Mouse (Mus musculus) cerebellum, adult 2 months (tissue): ENCODE measurements around the gene Grap. TPM values are rescaled to one million over a fixed set of nuclear protein-coding genes. Genes with fewer than 3 reads are reported as not detected.

Source experiments
- DNase-seq, 2 experiments: peaks; one replicate each; pipeline ENCODE4 v3.0.0; 2021
- H3K27ac ChIP-seq: fragments of 200-500 bp; 2 replicates; pipeline ENCODE4 v1.5.1; 2012; ENCODE audit warnings: low read length, control low read depth, inconsistent platforms; ENCODE audit not compliant: insufficient read depth
- H3K27me3 ChIP-seq: fragments of 200-500 bp; 2 replicates; pipeline ENCODE4 v1.6.1; 2012; ENCODE audit warnings: inconsistent platforms, mild to moderate bottlenecking, low read length, moderate library complexity; ENCODE audit not compliant: control insufficient read depth, insufficient read depth
- H3K4me1 ChIP-seq: fragments of 200-500 bp; 2 replicates; pipeline ENCODE4 v1.6.1; 2011; ENCODE audit warnings: low read length; ENCODE audit not compliant: control insufficient read depth, insufficient read depth
- H3K4me3 ChIP-seq: fragments of 200-500 bp; replicated peaks from 2 replicates; pipeline ENCODE3; 2011; ENCODE audit warnings: mild to moderate bottlenecking, low read depth, low read length, control low read depth; ENCODE audit not compliant: insufficient read depth
- CTCF ChIP-seq: fragments of 200-500 bp; IDR thresholded peaks from 2 replicates; pipeline ENCODE4 v1.5.1; 2011; ENCODE audit warnings: low read depth, mild to moderate bottlenecking, control low read depth, low read length, moderate library complexity, borderline replicate concordance; ENCODE audit not compliant: insufficient read depth
- POLR2A ChIP-seq: fragments of 200-500 bp; IDR thresholded peaks from 2 replicates; pipeline ENCODE4 v1.6.1; 2011; ENCODE audit warnings: low read length, control low read depth, borderline replicate concordance; ENCODE audit not compliant: insufficient read depth
- WGBS: fragments of 180-500 bp; shearing (Covaris S2); methylation state at CpG from one replicate; pipeline ENCODE4 v1.1.7; 2018; 5-methylcytosine and 5-hydroxymethylcytosine counted together
- polyA plus RNA-seq: library from polyadenylated mRNA; depleted of rRNA; stranded (reverse); fragments of >200 nt; gene quantifications from 2 replicates; pipeline ENCODE4 v1.2.3, GENCODE M21; 2012

Grap gene
- polyA plus RNA-seq, 1 experiment: 5.4 TPM

DNA sequence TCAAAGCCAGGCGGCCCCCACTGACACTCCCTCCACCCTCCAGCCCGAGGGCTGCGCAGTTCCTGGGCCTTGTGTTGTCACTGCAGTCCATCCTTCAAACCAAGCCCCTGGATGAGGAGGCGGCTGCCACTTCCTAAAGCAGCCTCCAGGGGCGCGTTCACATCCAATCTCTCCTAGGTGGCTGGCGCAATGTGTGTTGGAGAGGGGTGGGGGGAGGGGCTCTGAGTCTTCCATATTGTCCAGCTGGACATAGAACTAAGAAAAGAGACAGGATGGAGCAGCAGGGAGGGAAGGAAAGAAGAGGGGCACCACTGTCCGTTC, 21.7 kb downstream of the Grap start:
- Histone ChIP-seq H3K27ac (no peak overlapping the region), H3K4me1 (no peaks in the 10 kb centered on the region), H3K4me3 (no peak overlapping the region), H3K27me3 (no peaks in the 10 kb centered on the region)
- 36% methylated on average over 8 of the region's 8 CpGs for WGBS
- DNase-seq: no peak
- TF ChIP-seq POLR2A: no peak
- TF ChIP-seq CTCF: peak; percentile 35; the same call in 1 of the 2 replicates

DNA sequence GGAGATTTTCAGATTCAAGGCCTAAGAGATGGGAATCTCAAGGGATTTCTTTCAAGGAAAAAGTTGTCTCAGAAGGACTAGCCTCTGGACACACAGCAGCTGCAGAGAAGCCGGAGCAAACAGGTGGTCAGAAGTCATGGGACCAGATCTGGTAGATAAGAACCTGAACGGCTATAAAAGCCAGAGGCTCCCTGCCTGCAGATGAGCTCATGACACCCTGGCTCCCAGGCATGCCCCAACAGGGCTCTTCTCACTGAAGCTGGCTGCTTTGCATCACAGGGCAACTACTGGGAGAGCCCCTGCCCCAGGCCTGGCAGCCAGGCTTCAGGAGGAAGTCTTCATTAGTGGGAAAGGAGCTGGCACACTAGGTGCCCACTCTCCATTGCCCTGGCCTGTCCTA, 22.3 kb downstream of the Grap start:
- Histone ChIP-seq H3K27ac (no peak overlapping the region), H3K4me1 (no peaks in the 10 kb centered on the region), H3K27me3 (no peaks in the 10 kb centered on the region), H3K4me3 (no peak overlapping the region)
- no peak for DNase-seq
- TF ChIP-seq CTCF (no peak), POLR2A (no peak)
- WGBS: 80% methylated on average over 2 of the region's 2 CpGs

DNA sequence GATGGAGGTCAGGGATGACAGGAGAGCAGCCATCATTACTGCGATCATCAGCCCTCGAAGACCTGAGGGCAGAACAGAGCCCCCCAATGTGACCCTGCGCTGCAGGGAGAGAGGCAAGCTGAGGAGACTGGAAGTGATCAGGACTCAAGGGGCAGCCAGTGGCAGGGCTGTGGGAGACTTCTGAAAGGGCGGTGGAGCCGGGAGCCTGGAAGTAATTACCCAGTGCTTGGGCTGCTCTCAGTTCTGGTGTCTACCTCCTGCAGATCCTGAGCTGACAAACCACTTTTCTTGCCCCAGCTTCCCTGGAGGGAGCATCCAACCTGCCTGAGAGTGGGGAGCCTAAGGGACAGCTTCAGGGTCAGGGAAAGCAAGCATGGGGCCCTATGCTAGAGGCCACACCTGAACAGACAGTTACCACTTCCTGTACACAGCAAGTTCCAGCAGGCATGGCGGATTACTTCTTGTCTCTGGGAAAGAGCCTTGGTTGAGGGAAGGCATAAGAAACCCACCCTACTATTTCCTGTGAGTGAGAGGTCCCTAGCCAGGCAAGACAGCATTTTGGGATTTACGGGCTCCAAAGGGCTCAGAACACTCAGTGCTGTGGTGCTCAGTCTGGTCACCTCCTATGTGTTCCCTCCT, 23.3 kb downstream of the Grap start:
- WGBS: 90% methylated on average over 7 of the region's 7 CpGs
- H3K4me3 ChIP-seq: no peak overlapping the region
- no peak for TF ChIP-seq POLR2A
- TF ChIP-seq CTCF: no peak
- no peak for DNase-seq
- H3K4me1 ChIP-seq: no peaks in the 10 kb centered on the region
- no peak overlapping the region for H3K27ac ChIP-seq
- no peaks in the 10 kb centered on the region for H3K27me3 ChIP-seq

DNA sequence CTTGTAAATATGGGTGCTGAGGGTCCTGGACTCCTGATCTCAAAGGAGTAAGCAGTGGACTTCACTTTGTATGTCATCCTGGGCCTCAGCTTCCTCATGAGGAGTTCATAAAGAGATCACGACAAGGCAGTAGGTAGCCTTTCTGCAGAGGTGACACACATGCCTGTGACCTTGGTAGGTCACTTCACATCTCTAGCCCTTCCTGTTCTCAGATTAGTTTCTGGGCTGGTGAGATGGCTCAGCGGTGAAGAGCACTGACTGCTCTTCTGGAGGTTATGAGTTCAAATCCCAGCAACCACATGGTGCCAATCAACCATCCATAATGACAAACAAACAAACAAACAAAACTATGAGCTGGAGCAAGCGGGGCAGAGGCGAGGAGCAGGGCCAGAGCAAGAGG, 24.6 kb downstream of the Grap start:
- H3K27me3 ChIP-seq: no peaks in the 10 kb centered on the region
- no peak for DNase-seq
- H3K4me3 ChIP-seq: no peak overlapping the region
- TF ChIP-seq CTCF: no peak
- WGBS: 89% methylated on average over 4 of the region's 4 CpGs
- no peak overlapping the region for H3K27ac ChIP-seq
- no peaks in the 10 kb centered on the region for H3K4me1 ChIP-seq

DNA sequence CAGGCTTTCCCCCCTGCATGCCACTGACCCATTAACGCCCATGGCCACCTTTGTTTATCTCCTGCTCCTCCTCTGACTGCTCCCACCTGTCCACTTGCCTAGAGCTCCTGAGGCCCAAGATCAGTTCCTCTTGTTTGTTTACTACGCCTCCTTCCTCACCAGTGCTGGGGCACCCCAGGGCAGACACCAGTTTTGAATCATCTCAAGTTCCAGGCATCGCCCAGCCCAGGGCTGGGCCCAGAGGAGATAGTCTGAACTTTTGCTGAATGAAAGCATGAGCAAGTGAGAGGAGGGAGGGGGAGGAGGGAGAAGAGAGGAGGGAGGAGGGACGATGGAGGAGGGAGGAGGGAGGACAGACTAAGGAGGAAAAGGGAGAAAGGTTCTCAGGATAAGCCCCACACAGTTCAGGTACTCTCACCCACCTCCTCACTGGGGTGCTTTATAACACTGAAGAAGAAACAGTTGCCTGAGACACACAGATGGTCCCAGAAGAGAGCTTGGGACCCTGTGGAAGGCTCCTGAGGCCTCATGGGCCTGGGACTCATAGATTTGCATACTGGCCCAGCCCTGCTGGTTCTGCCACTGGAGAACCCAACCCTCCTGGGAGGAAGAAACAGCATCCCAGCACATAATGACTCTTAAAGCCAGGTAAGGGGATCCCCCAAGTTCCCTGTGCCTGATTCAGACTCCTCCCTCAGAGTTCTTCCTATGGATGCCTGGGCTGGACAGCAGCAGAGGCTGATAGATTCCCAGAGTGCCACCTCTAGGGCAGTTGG, 26.2 kb downstream of the Grap start:
- 91% methylated on average over 4 of the region's 4 CpGs for WGBS
- H3K4me3 ChIP-seq: no peak overlapping the region
- no peaks in the 10 kb centered on the region for H3K4me1 ChIP-seq
- H3K27ac ChIP-seq: no peak overlapping the region
- DNase-seq: no peak
- TF ChIP-seq POLR2A (no peak), CTCF (no peak)
- H3K27me3 ChIP-seq: peaks cover 1% of the 10 kb centered on the region; the same call in 1 of the 2 replicates

DNA sequence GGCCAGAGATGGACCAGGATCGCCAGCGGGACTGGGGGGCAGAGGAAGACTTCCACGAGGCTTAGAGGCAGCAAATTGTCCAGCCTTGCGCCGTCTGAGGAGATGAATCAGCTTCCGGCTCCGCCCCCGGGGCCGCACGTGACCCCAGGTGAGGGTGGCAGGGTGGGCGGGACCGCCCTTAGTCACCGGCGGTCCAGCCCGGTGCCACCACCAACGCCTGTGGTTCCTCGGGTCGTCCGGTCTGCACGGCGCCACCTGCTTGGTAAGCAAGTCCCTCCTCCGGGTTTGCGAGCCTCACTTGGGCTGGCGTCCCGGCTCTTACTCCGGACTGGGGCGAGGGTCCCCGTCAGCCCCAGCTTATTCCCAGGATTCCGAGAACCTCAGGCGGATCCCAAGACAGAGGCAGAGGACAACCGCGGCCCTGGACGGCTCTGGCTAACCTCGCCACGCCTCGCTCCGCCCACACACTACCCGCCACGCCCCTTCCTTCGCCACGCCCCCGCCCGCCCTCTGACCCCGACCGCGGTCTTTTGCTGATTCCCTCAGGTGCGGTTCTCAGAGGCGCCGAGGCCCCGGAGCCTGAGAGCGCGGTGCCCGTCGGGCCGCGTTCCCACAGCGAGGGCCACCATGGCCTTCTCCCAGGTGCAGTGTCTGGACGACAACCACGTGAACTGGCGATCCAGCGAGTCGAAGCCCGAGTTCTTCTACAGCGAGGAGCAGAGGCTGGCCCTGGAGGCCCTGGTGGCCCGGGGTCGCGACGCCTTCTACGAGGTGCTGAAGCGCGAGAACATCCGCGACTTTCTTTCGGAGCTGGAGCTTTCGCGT, 31.1 kb downstream of the Grap start, which contains the start of gene Fam83g:
Fam83g (plus strand) TSS at position 185 of the 825 bp plus-strand sequence.
- H3K4me1 ChIP-seq: no peaks in the 10 kb centered on the region
- no peak within 1 kb of the TSS for H3K4me3 ChIP-seq
- DNase-seq: no peak
- TF ChIP-seq POLR2A (no peak), CTCF (no peak)
- peaks cover 2% of the 10 kb centered on the region; the same call in 1 of the 2 replicates for H3K27me3 ChIP-seq
- WGBS: 5% methylated on average over 76 of the region's 76 CpGs
- H3K27ac ChIP-seq: no peak within 1 kb of the TSS

DNA sequence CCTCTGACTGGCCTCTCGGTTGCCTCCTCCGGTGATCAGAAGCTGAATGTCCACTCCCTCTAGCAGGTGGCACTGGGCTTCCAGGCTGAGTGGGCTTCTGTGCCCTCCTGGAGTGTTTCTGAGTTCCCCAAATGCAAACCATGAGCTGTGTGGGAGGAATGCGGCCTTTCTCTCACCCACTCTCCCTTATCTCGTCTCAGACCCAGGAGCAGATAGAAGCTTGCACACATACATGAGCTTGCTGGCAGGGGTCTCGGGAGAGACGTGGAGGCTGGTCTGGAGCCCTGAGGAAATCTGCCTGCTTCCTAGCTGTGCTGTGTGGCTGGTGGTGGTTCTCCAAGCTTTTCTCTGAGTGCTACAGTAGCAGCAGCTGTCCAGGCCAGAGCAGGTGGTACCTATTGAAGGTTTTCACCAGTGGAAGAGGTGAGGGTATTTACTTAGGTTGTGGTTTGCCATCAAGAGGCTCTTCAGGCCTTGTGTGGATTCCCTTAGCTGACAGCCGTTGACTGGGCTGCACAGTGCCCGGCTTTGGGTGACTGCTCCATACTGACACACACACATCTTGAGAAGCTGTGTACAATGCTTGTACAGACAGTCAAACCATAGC, 32.2 kb downstream of the Grap start:
- TF ChIP-seq CTCF: no peak
- no peak for TF ChIP-seq POLR2A
- DNase-seq: no peak
- WGBS: 86% methylated on average over 8 of the region's 8 CpGs
- H3K27me3 ChIP-seq: peaks cover 2% of the 10 kb centered on the region; the same call in 1 of the 2 replicates
- H3K4me3 ChIP-seq: no peak overlapping the region
- no peak overlapping the region for H3K27ac ChIP-seq
- no peaks in the 10 kb centered on the region for H3K4me1 ChIP-seq

DNA sequence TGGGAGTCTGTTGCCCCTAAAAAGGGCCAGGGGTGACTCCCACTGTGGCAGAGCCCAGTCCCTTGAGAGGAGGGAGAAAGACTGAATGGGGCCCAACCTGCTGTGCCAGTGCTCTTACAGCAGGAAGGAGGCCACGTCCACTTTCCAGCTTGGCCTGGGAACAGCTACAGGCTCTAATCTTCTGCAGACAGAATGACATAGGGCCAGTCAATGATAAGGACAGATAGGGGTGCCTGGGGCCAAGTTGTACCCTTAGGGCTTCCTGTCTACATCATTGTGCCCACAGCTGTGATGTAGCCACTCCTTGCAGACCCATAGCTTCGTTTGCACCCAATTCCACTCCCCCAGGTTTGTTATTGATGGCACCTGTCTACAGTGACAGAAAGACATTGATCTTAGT, 33.1 kb downstream of the Grap start:
- H3K27me3 ChIP-seq: peaks cover 2% of the 10 kb centered on the region; the same call in 1 of the 2 replicates
- TF ChIP-seq CTCF (no peak), POLR2A (no peak)
- H3K4me1 ChIP-seq: no peaks in the 10 kb centered on the region
- no peak for DNase-seq
- no peak overlapping the region for H3K4me3 ChIP-seq
- 87% methylated on average over 2 of the region's 2 CpGs for WGBS
- no peak overlapping the region for H3K27ac ChIP-seq
